Mouse (Mus musculus) embryonic fibroblast, embryonic 13.5 days (primary cell): ENCODE measurements at regions not wholly inside any gene's neighbourhood (a gene's known extent, or its start where the extent isn't known, plus 50 kb on each side); places are given as distances from the start of the nearest gene placed in this dataset.

ENCODE experiments used
- H3K27ac ChIP-seq: 2 replicates; pipeline ENCODE4 v1.5.1; 2012; ENCODE audit warnings: low read length, control low read depth, inconsistent platforms; ENCODE audit not compliant: insufficient read depth
- H3K4me1 ChIP-seq: 2 replicates; pipeline ENCODE4 v1.6.1; 2011; ENCODE audit warnings: low read length; ENCODE audit not compliant: control insufficient read depth, insufficient read depth
- H3K4me3 ChIP-seq: 2 replicates; pipeline ENCODE4 v1.5.1; 2011; ENCODE audit warnings: mild to moderate bottlenecking, control low read depth, low read length; ENCODE audit not compliant: insufficient read depth
- CTCF ChIP-seq: IDR thresholded peaks from 2 replicates; pipeline ENCODE4 v1.5.1; 2011; ENCODE audit warnings: mild to moderate bottlenecking, control low read depth, low read length, moderate library complexity, borderline replicate concordance; ENCODE audit not compliant: insufficient read depth
- POLR2A ChIP-seq: IDR thresholded peaks from 2 replicates; pipeline ENCODE4 v1.6.1; 2011; ENCODE audit warnings: low read depth, mild to moderate bottlenecking, control low read depth, low read length, moderate library complexity

GRCm38 (mm10) chr15:62068422-62069160 is 1145.8 kb upstream of the A1bg start:
- no peak overlapping the region for H3K27ac ChIP-seq

DNA sequence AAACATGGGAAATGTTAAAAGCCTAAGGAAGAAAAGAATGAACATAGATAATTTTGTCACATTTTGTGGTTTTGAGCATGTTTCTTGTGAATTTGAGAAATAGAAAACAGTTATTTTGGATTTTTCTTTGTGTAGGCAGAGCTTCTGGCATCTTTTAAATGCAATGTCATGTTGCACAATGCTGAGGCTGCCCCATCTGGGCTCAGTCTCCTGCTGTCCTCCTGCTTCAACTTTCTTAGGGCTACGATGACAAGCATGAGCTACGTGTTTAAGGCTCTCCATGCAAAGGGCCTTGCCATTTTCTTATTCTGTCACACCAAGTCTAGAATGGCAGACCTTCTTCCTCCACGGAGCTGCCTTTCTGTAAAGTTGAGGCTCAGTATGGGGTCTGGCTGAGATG is 1141.6 kb upstream of the A1bg start:
- Histone ChIP-seq H3K27ac (no peak overlapping the region), H3K4me3 (no peak overlapping the region), H3K4me1 (0 out of 2 replicates have a peak, but pooled peaks cover 2% of the 10 kb centered on the region)

More at GRCm38 (mm10) chr15:62068422-62069160, 1145.8 kb upstream of the A1bg start:
- TF ChIP-seq POLR2A, result no peak
- TF ChIP-seq CTCF, result no peak
- Histone ChIP-seq H3K4me3 (no peak overlapping the region), H3K4me1 (peaks cover 5% of the 10 kb centered on the region; the same call in 1 of the 2 replicates)

GRCm38 (mm10) chr15:62057449-62057848 is 1134.6 kb upstream of the A1bg start:
- no peak overlapping the region for H3K27ac ChIP-seq
- 0 out of 2 replicates have a peak, but pooled peaks cover 4% of the 10 kb centered on the region for H3K4me1 ChIP-seq
- TF ChIP-seq POLR2A (no peak), CTCF (no peak)
- no peak overlapping the region for H3K4me3 ChIP-seq

More for the DNA sequence above, 1141.6 kb upstream of the A1bg start:
- TF ChIP-seq CTCF (no peak), POLR2A (no peak)

- Histone ChIP-seq H3K27ac (no peak overlapping the region), H3K4me3 (no peak overlapping the region), H3K4me1 (0 out of 2 replicates have a peak, but pooled peaks cover 4% of the 10 kb centered on the region)
- TF ChIP-seq CTCF (no peak), POLR2A (no peak)
Measured at GRCm38 (mm10) chr15:62056889-62057288, 1134.1 kb upstream of the A1bg start.

DNA sequence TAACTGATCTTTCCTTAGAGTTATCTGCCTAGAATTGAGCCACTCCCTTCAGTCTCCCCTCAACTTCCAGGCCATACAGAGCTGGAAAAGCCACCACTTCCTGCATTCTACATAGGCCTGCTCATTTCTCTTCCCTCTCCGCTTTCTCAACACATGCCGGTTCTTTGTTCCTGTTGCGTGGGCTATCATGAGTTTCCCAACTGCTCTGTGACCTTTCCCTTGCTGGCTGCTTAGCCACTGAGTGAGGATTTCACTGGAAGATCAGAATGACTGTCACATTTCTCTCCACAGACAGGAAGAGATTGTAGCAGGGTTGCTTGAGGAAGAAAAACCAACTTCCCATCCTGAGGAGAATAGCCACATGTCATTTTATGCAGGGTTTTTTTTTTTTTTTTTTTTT is 1133.6 kb upstream of the A1bg start:
- no peak overlapping the region for H3K27ac ChIP-seq
- no peak overlapping the region for H3K4me3 ChIP-seq
- 0 out of 2 replicates have a peak, but pooled peaks cover 4% of the 10 kb centered on the region for H3K4me1 ChIP-seq
- TF ChIP-seq CTCF, result no peak

- H3K27ac ChIP-seq, result no peak overlapping the region
- no peak overlapping the region for H3K4me3 ChIP-seq
- TF ChIP-seq CTCF (no peak), POLR2A (no peak)
- peaks cover 4% of the 10 kb centered on the region; the same call in 1 of the 2 replicates for H3K4me1 ChIP-seq
Measured at GRCm38 (mm10) chr15:62055011-62055410, 1132.2 kb upstream of the A1bg start.

DNA sequence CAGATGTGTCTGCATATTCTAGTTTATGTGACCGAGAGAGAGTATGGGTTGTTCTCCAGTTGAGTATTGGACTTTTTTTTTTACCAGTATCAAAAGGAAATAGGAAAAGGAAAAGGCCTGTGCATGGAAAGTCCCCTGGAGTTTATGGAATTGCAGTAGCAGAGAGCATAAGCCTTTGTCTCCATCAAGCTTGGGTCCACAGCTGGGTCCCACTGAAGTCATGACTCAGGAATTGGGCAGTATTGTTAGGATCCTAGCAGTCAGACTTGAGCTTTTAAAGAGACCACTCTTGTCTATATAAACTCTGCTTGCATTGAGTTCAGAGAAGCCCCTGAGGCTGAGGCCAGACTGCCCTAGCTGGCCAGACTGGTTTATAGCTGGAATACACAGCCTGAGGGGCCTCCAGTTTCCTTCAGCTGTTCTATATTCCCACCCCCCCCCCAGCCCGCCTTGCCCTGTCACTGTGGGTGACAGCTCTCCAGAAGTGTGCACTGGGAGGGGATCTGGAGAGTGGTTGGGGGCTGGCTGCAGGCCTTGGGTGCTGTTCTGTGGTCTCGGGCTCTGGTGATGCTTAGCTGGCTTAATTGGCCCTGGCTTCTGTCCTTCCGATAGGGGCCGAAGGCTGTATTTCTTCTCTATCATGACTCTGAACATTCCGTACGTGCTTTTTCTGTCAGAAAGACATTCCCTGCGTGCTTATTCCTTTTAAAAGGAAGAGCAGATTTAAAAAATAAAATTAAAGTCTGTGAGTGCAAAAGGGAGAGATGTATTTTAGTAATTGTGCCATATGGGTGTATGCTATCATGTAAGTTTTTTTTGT is 1130.8 kb upstream of the A1bg start:
- no peak overlapping the region for H3K4me3 ChIP-seq
- H3K27ac ChIP-seq, result peak overlapping the region; percentile 22
- peaks cover 6% of the 10 kb centered on the region for H3K4me1 ChIP-seq

GRCm38 (mm10) chr15:62049416-62049815 is 1126.6 kb upstream of the A1bg start:
- TF ChIP-seq POLR2A (no peak), CTCF (no peak)
- peaks cover 10% of the 10 kb centered on the region for H3K4me1 ChIP-seq
- H3K4me3 ChIP-seq, result peak overlapping the region; percentile 3; the same call in 1 of the 2 replicates
- peak overlapping the region; percentile 96 for H3K27ac ChIP-seq

More for the DNA sequence above, 1130.8 kb upstream of the A1bg start:
- TF ChIP-seq POLR2A, result no peak
- TF ChIP-seq CTCF, result no peak

DNA sequence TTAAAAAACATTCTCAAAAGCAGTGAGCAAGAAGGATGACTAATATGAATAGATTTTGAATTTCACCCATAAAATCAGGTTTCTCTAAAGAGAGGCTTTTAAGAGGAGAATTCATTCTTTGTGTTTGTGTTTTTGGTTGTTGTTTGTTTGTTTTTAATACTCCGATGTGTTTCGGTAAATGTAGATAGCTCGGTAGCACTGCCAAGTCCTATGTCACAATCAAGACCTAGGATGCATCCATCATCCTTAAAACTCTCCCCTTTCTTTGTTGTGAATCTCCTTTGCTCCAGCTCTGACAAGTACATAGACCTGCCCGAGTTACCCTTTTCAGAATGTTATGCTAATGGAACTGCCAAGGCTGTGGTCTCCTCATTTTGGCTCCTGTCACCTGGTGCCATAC is 1126.2 kb upstream of the A1bg start:
- Histone ChIP-seq H3K4me1 (peaks cover 10% of the 10 kb centered on the region), H3K4me3 (peak overlapping the region; percentile 3; the same call in 1 of the 2 replicates), H3K27ac (peak overlapping the region; percentile 96)
- TF ChIP-seq POLR2A, result no peak
- no peak for TF ChIP-seq CTCF
